Mouse (Mus musculus) common myeloid progenitor, adult 5-6 weeks (primary cell): ENCODE data around the gene Prkaca. TPM values are rescaled to one million over a fixed set of nuclear protein-coding genes. Genes with fewer than 3 reads are reported as not detected.

Source experiments
- ATAC-seq: replicated peaks from 2 replicates; pipeline ENCODE4 v1.8.0; 2016; ENCODE audit warnings: low read depth, mild to moderate bottlenecking, moderate TSS enrichment, inconsistent platforms; ENCODE audit not compliant: poor library complexity, severe bottlenecking
- total RNA-seq: library from RNA; stranded (forward); fragments of 200-1000, 187-1606 nt; gene quantifications from 2 replicates; pipeline ENCODE4 v1.2.3, GENCODE M21; 2017

Prkaca gene
- 26.6 and 28.1 TPM in 2 replicates for total RNA-seq

DNA sequence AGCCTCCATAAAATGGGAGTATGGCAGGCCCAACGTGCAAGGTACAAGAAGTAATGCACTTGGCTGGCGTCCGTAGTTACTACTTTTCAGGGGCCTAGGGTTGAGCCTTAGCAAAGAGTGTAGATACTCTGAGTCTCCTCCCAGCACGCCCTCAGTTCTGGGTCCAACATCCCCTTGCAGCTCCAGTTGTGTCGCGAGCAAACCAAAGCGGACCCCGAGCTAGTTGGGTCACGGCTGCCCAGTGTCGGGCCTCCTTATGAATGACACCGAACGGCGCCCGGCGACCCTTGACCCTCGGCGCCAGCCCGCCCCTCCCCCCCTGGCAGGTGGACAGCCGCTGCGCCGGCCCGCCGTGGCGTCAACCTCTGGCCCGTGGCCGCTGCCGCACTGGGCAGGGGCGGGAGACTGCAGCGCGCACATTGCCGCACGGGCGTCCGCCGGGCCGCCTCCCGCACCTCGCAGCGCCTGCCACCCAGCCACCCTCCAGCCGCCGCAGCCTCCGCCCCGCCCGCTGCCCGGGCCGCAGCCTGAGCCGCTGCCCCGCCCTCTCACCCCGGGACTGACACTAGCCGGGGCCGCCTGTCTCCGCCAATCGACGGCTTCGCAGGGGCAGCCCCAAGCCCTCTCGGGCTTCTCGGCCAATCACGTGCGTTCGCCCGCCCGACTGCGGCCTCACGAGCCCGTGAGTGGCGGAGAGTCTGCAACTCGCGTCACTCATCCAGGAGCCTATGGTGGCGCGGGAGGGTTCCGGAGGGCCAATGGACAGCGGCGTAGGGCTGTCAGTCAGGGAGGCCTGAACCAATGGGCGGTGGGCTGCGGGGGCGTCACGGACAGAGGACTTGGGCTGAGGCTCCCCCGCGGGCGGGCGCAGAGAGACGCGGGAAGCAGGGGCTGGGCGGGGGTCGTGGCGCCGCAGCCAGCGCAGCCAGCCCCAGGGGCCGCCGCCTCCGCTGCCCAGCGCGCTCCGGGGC lies at the start of gene Prkaca:
Gene Prkaca, plus strand, starts transcription at position 844 of the 971 bp plus-strand sequence.
- peak; percentile 98 for ATAC-seq

DNA sequence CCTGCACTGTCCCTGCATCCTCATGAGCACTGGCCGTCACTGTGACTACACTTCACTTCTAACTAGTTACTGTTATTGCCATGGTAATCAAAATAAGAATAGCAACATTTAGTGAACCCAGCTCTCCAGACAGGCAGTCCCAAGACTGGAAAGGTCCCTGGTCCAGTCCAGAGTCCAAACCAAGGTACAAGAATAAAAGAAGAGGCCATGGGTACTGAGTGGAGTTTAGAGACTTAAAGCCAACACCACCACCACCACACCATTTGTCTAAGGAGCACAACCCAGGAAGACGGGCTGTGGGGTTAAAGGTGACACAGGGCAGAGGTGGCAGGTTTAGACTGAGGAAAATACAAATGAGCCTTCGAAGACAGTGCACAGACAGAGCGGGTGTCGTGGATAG lies 48.2 kb upstream of the Prkaca start:
- ATAC-seq, result no peak

DNA sequence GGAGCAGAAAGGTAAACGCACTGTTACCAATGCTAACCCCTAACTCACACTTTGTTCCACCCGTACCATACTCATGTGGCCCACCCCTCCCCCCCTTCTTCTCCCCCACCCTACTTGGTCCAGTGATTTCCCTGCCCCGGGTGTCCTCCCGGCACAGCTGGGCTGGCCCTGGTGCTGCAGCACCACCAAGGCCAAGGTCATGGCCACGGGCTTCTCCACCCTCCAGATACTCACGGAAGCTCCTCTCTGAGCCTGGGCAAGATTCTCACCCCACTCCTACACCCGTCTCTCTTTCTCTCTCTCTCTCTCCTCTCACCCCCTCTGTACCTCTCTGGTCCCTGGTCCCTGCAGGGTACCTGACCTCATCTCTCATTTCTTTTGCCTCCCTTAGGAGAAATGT lies 46.5 kb upstream of the Prkaca start:
- ATAC-seq, result no peak

DNA sequence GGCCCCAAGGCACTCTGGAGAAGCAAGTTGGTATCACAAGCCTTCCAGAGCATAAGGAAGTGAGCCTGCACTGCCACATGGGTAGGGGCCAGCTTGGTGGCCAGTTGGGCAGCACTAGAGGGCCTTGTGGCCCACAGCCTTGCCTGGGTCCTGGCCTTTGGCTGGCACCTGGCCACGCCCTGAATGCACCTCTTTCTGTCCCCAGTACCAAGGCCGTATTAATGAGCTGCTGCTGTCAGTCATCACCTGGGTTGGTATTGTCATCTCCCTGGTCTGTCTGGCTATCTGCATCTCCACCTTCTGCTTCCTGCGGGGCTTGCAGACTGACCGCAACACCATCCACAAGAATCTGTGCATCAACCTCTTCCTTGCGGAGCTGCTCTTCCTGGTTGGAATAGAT lies 38.6 kb upstream of the Prkaca start:
- ATAC-seq, result no peak

DNA sequence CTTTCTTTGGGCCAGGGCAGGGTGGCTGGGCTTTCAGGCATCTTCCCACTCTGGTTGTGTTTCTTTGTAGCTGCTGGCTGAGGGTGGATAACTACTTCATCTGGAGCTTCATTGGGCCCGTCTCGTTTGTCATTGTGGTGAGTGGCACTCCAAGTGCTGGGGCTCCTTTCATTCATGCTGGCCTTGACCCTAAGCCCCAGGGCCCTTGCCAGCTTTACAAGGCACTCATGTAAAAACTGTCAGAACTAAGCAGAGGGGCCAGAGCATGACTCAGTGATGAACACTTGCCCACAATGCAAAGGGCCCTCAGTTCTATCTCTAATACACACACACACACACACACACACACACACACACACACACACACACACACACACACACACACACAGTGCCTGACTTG lies 37.8 kb upstream of the Prkaca start:
- ATAC-seq, result no peak

DNA sequence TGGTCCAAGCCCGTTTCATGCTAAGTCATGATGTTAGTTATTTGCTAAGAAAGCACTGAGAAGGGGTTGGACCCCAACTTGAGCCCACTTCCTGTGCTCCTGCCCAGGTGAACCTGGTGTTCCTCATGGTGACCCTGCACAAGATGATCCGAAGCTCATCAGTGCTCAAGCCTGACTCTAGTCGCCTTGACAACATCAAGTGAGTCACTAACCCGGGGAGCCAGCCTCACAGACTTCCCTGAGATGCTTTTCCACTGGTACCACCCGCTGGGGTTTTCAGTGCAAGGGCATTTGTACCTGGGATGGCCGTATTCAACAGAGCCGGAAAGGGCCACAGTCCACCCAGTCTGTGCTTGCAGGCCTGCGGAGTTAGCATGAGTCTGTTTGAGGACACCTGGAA lies 37.4 kb upstream of the Prkaca start:
- no peak for ATAC-seq

DNA sequence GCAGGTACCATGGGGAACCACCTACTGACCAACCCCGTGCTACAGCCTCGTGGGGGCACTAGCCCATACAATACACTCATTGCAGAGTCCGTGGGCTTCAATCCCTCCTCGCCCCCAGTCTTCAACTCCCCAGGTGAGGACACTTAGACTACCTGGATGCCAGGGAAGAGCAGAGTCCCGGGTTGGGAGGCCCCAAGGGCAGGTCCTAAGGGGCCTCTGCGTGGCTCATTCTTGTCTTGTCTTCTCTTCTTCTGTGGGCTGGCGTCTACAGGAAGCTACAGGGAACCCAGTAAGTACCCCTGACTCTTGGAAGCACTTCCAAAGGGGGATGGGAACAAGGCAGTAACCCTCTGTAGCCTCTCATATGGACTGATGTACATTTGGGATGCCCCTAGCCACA lies 35.1 kb upstream of the Prkaca start:
- no peak for ATAC-seq

DNA sequence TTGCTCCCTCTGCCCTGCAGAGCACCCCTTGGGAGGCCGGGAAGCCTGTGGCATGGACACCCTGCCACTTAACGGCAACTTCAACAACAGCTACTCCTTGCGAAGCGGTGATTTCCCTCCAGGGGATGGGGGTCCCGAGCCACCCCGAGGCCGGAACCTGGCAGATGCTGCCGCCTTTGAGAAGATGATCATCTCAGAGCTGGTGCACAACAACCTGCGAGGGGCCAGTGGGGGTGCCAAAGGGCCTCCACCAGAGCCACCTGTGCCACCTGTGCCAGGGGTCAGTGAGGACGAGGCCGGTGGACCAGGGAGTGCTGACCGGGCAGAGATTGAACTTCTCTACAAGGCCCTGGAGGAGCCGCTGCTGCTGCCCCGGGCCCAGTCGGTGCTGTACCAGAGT lies 34.5 kb upstream of the Prkaca start:
- no peak for ATAC-seq

DNA sequence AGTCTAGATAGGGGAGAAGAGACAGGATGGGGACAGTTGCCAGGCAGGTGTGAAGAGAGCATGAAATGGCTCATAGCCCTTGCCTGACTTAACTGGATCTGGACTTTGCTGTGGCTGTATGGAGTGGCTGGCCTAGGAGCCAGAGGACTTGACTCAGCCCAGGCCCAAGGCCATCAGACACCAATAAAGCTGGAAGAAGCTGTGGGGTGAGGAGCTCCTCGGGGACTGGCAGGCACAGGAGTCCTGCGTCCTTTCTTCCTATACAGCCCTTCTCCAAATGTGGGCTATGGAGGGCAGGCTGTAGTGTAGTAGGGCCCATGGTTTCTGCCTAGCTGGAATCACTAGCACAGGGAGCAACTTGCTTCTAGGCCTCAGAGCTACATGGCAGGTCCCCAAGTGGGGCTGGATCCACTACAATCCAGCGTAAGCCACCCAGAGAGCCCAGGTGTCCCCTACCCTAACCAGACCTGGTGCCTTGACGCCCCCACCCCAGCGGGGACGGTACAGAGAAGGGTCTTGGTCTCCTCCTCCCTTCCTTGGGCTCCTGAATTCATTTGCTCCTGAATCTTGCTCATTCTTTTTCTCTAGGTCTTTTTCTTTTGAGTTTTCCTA lies 31.6 kb upstream of the Prkaca start:
- no peak for ATAC-seq

DNA sequence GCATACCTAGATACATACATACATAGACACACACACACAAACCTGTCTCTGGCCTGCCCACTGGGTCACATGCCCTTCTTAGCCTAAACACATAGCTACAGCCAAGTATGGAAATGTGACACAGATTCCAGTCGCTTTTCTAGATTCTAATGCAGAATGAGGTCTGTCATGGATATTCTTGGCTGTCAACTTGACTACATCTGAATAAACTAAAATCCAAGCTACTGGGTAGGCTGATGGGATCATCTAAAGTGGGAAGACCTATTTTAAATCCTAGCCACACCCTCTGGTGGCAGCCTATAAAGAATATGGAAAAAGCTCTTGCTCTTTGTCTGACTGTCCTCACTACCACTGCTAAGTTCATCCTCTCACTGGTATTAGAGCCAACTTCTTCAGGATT lies 30.3 kb upstream of the Prkaca start:
- ATAC-seq, result no peak

DNA sequence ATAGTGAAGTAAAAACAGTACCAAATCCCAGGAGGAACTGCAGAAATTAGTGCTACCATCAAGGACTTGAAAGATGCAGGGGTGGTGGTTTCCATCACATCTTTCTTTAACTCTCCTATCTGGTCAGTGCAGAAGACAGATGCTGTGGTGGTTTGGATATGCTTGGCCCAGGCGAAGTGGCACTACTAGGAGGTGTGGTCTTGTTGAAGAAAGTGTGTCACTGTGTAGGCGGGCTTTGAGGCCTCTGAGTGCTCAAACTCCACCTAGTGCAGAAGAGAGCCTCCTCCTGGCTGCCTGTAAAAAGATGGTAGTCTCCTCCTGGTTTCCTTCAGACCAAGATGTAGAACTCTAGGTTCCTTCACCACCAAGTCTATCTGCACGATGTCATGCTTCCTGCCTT lies 27.3 kb upstream of the Prkaca start:
- ATAC-seq, result peak; percentile 45; the same call in 1 of the 2 replicates

DNA sequence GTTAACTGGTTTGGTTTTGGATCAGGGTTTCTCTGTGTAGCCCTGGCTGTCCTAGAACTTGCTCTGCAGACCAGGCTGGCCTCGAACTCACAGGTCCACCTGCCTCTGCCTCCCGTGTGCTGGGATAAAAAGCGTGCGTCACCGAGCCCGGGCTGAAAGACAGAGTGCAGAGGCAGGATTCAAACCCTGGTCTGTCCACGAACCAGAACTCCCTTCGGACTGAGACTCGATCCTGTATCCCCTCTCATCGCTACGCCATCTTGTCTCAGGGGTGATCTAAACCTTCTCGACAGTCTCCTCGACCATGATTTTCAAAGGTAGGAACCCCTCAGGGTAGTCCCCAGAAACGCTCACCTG lies 18.1 kb upstream of the Prkaca start:
- ATAC-seq, result 0 out of 2 replicates have a peak, but pooled peaks have one; percentile 1

DNA sequence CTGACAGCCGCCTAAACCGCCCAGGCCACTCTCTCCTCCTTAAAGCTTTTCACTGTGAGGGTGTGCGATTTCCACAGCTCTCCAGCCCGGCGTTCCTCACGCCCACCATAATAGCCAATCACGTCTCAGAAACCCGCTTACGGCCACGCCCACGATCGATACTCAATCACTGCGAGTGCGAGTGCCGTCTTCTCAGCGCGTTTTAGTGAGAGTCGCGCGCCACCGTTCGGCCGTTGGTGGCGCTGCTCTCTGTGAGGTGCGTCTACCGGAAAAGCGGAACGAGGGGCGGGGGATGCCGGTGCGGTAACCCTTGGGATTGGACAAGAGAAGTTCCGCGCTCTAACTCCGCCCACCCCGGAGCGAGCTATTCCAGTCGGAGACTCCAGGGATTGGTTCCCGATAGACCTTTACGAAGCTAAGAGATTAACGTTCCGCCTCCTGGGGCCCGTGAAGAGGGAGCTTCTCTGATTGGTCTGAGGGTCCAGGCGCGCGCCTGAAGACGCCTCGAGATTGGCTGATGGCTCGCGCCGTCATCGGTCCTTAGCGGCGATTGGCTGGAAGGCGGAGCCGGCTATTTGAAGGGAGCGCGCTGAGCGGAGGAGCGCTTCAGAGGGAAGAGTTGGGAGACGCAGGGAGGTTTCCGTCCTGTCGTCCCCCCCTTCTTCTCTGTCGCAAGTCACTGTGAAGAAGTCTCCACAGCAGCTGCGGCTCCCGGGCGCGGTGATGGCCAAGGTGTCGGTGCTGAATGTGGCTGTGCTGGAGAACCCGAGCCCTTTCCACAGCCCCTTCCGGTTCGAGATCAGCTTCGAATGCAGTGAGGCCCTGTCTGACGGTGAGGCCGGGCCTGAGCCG lies 17.5 kb upstream of the Prkaca start, which contains the start of the genes Gm10644 and Asf1b:
Gene Gm10644, minus strand, starts transcription at position 100 of the 852 bp plus-strand sequence.
Gene Asf1b, plus strand, starts transcription at position 402 of the 852 bp plus-strand sequence.
- ATAC-seq, result peak; percentile 94

DNA sequence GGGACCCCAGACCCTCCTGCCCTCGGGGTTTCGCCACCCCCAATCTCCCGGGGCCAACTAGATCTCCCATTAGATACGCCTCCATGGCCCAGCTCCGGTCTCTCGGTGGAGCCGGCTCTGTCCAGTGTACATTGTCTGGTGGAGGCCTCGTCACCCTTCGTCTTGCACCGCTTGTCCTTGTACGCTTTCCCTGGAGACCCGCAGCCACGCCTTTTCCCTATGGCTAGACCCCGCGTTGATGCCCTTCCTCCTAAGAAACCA lies 16.9 kb upstream of the Prkaca start:
- 0 out of 2 replicates have a peak, but pooled peaks have one; percentile 0 for ATAC-seq

DNA sequence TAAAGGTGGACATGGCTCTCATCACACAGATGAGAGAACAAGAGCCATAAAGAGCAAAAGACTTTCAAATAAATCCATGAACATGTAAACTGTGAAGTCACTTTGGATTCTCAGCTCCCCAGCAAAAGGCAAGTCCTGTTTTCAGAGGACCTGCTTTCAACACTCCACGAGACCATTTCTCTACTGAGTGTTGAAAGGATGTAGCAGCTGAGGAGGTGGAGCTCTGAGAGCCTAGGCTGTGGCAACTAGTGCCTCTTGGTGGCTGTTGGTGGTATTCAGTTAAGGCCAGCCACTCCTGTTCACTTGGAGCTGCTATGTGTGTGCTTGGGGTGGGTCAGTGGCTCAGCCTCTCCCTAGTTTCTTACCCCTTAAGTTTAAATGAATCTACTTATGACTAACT lies 16.0 kb upstream of the Prkaca start:
- ATAC-seq, result peak; percentile 46

DNA sequence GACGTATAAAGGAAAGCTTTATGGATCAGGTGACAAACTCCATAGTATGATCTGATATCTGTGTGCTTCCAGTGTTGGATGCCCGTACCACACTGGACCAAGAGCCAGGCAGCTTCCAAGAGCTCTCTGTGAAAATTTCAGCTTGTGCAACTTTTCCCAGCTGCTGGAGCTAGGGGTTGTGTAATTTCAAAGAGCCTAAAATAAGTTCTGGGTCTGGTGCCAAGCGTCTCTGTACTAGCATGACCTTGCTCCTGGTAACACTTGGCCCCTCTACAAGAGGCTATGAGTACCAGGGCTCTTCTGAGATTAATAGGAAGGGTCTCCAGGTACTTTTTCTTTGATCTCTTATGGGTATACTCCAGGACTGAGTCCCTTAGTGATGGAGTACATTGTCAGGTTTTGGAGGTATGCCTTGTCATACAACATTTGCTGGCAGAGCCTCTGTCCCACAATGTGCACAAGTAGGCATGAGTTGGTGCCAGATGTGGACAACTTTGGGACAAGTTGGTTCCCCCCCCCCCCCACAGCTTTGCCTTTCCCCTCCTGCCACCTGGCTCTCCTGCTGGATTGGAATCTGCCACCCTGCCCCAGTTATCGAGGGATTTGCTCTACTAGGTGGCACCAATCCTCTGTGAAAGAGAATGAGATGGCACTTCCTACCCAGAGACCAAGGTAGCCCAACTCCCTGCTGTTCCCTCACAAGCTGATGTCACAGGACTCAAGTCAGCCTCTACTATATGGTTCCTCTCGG lies 8.6 kb upstream of the Prkaca start:
- no peak for ATAC-seq

DNA sequence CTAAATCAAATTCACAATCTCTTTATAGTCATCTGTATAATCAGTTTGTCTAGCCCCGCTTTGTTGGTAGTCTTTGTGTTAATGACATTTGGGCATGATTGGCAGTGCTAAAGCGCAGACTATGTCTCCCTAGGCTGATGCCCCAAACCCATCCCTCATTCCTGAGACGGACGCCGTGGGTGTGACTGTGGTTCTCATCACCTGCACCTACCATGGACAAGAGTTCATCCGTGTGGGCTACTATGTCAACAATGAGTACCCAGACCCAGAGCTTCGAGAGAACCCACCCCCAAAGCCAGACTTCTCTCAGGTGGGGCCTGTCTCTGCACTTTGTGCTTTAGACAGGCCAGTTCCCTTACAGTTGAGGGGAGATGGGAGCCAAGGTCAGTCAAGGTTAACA lies 5.1 kb upstream of the Prkaca start:
- no peak for ATAC-seq

DNA sequence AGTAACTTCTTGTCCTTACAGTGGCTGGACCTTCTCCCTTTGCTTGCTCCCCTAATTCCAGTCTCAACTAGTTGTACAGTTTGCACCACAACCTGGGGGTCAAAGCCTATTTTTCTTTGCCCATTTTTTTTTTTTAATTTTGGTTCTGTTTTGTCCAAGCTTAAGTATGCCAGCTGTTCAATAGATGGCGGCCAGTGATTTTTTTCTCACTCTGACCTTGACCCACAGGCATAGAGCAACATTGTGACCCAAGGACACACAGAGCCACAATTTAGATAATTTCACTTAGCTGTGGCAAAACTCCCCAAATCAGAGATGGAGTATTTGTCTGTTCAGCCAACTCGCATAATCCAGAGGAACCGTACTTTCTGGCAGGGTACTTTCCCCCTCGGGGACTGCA lies 1.7 kb upstream of the Prkaca start:
- ATAC-seq, result no peak

DNA sequence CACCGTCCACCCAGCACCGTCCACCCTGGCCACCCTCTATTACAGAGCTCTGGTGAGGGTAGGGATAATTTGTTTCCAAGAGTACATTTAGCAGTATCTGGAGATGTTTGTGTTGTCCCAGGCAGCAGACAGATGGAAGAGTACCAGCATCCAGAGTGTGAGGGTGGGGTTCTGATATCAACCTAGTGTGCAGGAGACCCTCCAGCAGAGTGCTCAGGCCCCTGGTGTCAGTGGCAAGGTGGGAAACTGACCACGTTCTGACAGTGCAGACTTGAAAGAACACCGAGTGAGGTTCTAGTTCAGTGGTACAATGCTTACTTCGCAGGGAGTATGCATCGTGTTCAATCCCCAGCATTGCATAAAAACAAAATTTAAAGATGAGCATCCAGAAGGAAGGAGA lies 1.1 kb upstream of the Prkaca start:
- ATAC-seq, result no peak
